Mouse (Mus musculus) midbrain, embryonic 11.5 days (tissue): Measurements from ENCODE around the gene Mllt1. TPM values are rescaled to one million over a fixed set of nuclear protein-coding genes. Genes with fewer than 3 reads are reported as not detected.
A peak's percentile ranks its signal among the peaks of the same experiment; 100 is the strongest.

Experiments
- ATAC-seq: fragments of 200-750 bp; cut with Nextera tagmentation; 2 replicates; pipeline ENCODE4 v1.8.0; 2017; ENCODE audit warnings: moderate TSS enrichment, moderate library complexity; ENCODE audit not compliant: low FRiP score
- DNase-seq: peaks from one replicate; pipeline ENCODE4 v3.0.0; 2015; ENCODE audit warnings: low spot score; ENCODE audit errors: missing footprints
- H3K27ac ChIP-seq: fragments of 300-500 bp; sonication (generic); 2 replicates; pipeline ENCODE4 v1.5.1; 2014; ENCODE audit warnings: low read depth, low read length
- H3K27me3 ChIP-seq: fragments of 300-500 bp; sonication (generic); 2 replicates; pipeline ENCODE4 v1.6.1; 2014; ENCODE audit warnings: mild to moderate bottlenecking, low read length, moderate library complexity, mixed read lengths; ENCODE audit not compliant: control insufficient read depth, insufficient read depth
- H3K36me3 ChIP-seq: fragments of 300-500 bp; sonication (generic); 2 replicates; pipeline ENCODE4 v1.6.1; 2014; ENCODE audit warnings: mild to moderate bottlenecking, low read length, moderate library complexity, mixed read lengths; ENCODE audit not compliant: control insufficient read depth, insufficient read depth
- H3K4me1 ChIP-seq: fragments of 300-500 bp; sonication (generic); 2 replicates; pipeline ENCODE4 v1.6.1; 2014; ENCODE audit warnings: low read length; ENCODE audit not compliant: control insufficient read depth, insufficient read depth
- H3K4me2 ChIP-seq: fragments of 300-500 bp; sonication (generic); 2 replicates; pipeline ENCODE4 v1.6.1; 2014; ENCODE audit warnings: mild to moderate bottlenecking, moderate library complexity
- H3K4me3 ChIP-seq: fragments of 300-500 bp; sonication (generic); 2 replicates; pipeline ENCODE4 v1.5.1; 2014; ENCODE audit warnings: low read depth, low read length
- H3K9ac ChIP-seq: fragments of 300-500 bp; sonication (generic); 2 replicates; pipeline ENCODE4 v1.6.1; 2014; ENCODE audit warnings: low read length
- H3K9me3 ChIP-seq: fragments of 300-500 bp; sonication (generic); 2 replicates; pipeline ENCODE4 v1.6.1; 2016; ENCODE audit warnings: low read length; ENCODE audit not compliant: control insufficient read depth
- whole genome bisulfite sequencing: fragments of 180-500 bp; shearing (Covaris S2); extraction: QIAGEN DNeasy Blood & Tissue Kit; methylation state at CpG from one replicate; pipeline ENCODE4 v1.1.7; 2014; 5-methylcytosine and 5-hydroxymethylcytosine counted together
- polyA plus RNA-seq: library from polyadenylated mRNA; unstranded; fragments of >200 nt; fragmentation: Nextera tagmentation; extraction: Ambion mirVana; gene quantifications from 2 replicates; pipeline ENCODE4 v1.2.1, GENCODE M21; 2014

Mllt1 gene
- polyA plus RNA-seq, 1 experiment from 2014 or later = 29.0 TPM

- no peak for ATAC-seq
- H3K27me3 ChIP-seq = no peaks in the 10 kb centered on the region
- no peaks in the 10 kb centered on the region for H3K4me1 ChIP-seq
- no peak overlapping the region for H3K4me2 ChIP-seq
- no peak overlapping the region for H3K27ac ChIP-seq
- no peaks in the 10 kb centered on the region for H3K9me3 ChIP-seq
- no peaks in the 10 kb centered on the region for H3K36me3 ChIP-seq
- DNase-seq = no peak
- 92% methylated on average over 1 of the region's 1 CpGs for WGBS
- no peak overlapping the region for H3K4me3 ChIP-seq
- H3K9ac ChIP-seq = no peak overlapping the region
Measured at GRCm38 (mm10) chr17:56952639-56953038, 17.4 kb upstream of the Mllt1 start.

GRCm38 (mm10) chr17:56950915-56951314, 15.7 kb upstream of the Mllt1 start:
- no peaks in the 10 kb centered on the region for H3K4me1 ChIP-seq
- DNase-seq (peak; percentile 88), ATAC-seq (no peak)
- H3K4me3 ChIP-seq = no peak overlapping the region
- no peak overlapping the region for H3K27ac ChIP-seq
- no peaks in the 10 kb centered on the region for H3K27me3 ChIP-seq
- no peaks in the 10 kb centered on the region for H3K9me3 ChIP-seq
- no peak overlapping the region for H3K9ac ChIP-seq
- no peak overlapping the region for H3K4me2 ChIP-seq
- 20% methylated on average over 3 of the region's 3 CpGs for WGBS
- H3K36me3 ChIP-seq = no peaks in the 10 kb centered on the region

- H3K27me3 ChIP-seq = no peaks in the 10 kb centered on the region
- H3K9ac ChIP-seq = no peak overlapping the region
- ATAC-seq = no peak
- H3K4me3 ChIP-seq = no peak overlapping the region
- peaks cover 9% of the 10 kb centered on the region for H3K4me1 ChIP-seq
- H3K36me3 ChIP-seq = no peaks in the 10 kb centered on the region
- H3K4me2 ChIP-seq = no peak overlapping the region
- H3K27ac ChIP-seq = no peak overlapping the region
- no peaks in the 10 kb centered on the region for H3K9me3 ChIP-seq
- WGBS = 92% methylated on average over 4 of the region's 4 CpGs
- DNase-seq = no peak
Measured at GRCm38 (mm10) chr17:56938751-56939150, 3.5 kb upstream of the Mllt1 start.

- Histone ChIP-seq H3K9ac (no peak overlapping the region), H3K4me3 (no peak overlapping the region), H3K4me2 (no peak overlapping the region), H3K27me3 (no peaks in the 10 kb centered on the region), H3K9me3 (no peaks in the 10 kb centered on the region), H3K4me1 (peaks cover 19% of the 10 kb centered on the region), H3K36me3 (no peaks in the 10 kb centered on the region), H3K27ac (no peak overlapping the region)
- ATAC-seq (no peak), DNase-seq (no peak)
- WGBS = 94% methylated on average over 7 of the region's 7 CpGs
Measured at GRCm38 (mm10) chr17:56936731-56937130, 1.5 kb upstream of the Mllt1 start.

GRCm38 (mm10) chr17:56934545-56935330, 477 bp downstream of the Mllt1 start:
- Histone ChIP-seq H3K4me2 (peak overlapping the region; percentile 94), H3K27ac (peak overlapping the region; percentile 50), H3K9ac (peak overlapping the region; percentile 94), H3K36me3 (no peaks in the 10 kb centered on the region), H3K4me3 (peak overlapping the region; percentile 95), H3K9me3 (no peaks in the 10 kb centered on the region), H3K27me3 (no peaks in the 10 kb centered on the region), H3K4me1 (peaks cover 19% of the 10 kb centered on the region)
- WGBS = 2% methylated on average over 40 of the region's 45 CpGs
- peak; percentile 72; the same call in 1 of the 2 replicates for ATAC-seq
- peak; percentile 93 for DNase-seq

- Histone ChIP-seq H3K9ac (no peak overlapping the region), H3K4me3 (0 out of 2 replicates have a peak overlapping the region, but pooled peaks have one; percentile 6), H3K4me1 (peaks cover 19% of the 10 kb centered on the region), H3K9me3 (no peaks in the 10 kb centered on the region), H3K4me2 (no peak overlapping the region), H3K36me3 (no peaks in the 10 kb centered on the region), H3K27me3 (no peaks in the 10 kb centered on the region), H3K27ac (no peak overlapping the region)
- WGBS = 96% methylated on average over 2 of the region's 2 CpGs
- DNase-seq (no peak), ATAC-seq (no peak)
Measured at GRCm38 (mm10) chr17:56933395-56933794, 1.8 kb downstream of the Mllt1 start.

GRCm38 (mm10) chr17:56930026-56930425, 5.2 kb downstream of the Mllt1 start:
- 93% methylated on average over 8 of the region's 8 CpGs for WGBS
- 0 out of 2 replicates have a peak, but pooled peaks cover 10% of the 10 kb centered on the region for H3K36me3 ChIP-seq
- DNase-seq = no peak
- H3K9me3 ChIP-seq = no peaks in the 10 kb centered on the region
- no peak overlapping the region for H3K27ac ChIP-seq
- H3K4me3 ChIP-seq = no peak overlapping the region
- H3K9ac ChIP-seq = no peak overlapping the region
- peaks cover 19% of the 10 kb centered on the region for H3K4me1 ChIP-seq
- no peaks in the 10 kb centered on the region for H3K27me3 ChIP-seq
- H3K4me2 ChIP-seq = no peak overlapping the region
- ATAC-seq = no peak

- no peaks in the 10 kb centered on the region for H3K9me3 ChIP-seq
- H3K4me1 ChIP-seq = peaks cover 18% of the 10 kb centered on the region
- DNase-seq (no peak), ATAC-seq (no peak)
- peaks cover 13% of the 10 kb centered on the region; the same call in 1 of the 2 replicates for H3K36me3 ChIP-seq
- no peaks in the 10 kb centered on the region for H3K27me3 ChIP-seq
- no peak overlapping the region for H3K9ac ChIP-seq
- H3K27ac ChIP-seq = no peak overlapping the region
- WGBS = 88% methylated on average over 1 of the region's 1 CpGs
- H3K4me3 ChIP-seq = no peak overlapping the region
- H3K4me2 ChIP-seq = no peak overlapping the region
Measured at GRCm38 (mm10) chr17:56929530-56929929, 5.7 kb downstream of the Mllt1 start.

- H3K27ac ChIP-seq = no peak overlapping the region
- H3K9me3 ChIP-seq = no peaks in the 10 kb centered on the region
- ATAC-seq = peak; percentile 28; the same call in 1 of the 2 replicates
- no peak overlapping the region for H3K9ac ChIP-seq
- H3K27me3 ChIP-seq = no peaks in the 10 kb centered on the region
- no peak for DNase-seq
- H3K4me1 ChIP-seq = peaks cover 14% of the 10 kb centered on the region
- no peak overlapping the region for H3K4me3 ChIP-seq
- peaks cover 13% of the 10 kb centered on the region; the same call in 1 of the 2 replicates for H3K36me3 ChIP-seq
- H3K4me2 ChIP-seq = no peak overlapping the region
Measured at GRCm38 (mm10) chr17:56929101-56929500, 6.1 kb downstream of the Mllt1 start.
